Mouse (Mus musculus): ENCODE results near the gene Ahctf1.

DNA sequence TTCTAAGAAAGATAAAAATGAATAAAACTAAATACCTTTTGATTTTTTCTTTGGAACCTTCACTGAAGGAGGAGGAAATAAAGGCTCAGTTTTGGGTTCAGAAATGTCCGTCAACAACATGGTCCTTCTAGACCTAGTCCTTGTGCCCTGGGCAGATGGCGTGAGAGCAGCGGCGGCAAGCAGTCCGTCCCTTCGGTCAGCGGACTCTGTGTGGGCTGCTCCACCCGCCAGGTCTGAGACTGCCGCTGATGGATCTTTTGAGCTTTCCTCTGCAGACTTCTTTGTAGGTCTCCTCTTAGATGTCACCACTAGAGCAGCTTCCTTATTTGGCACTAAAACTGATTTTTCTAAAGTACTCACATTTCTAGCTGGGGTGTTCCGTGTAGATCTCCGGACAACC, 51.2 kb downstream of the Ahctf1 start:
- no peak for TF ChIP-seq POLR2AphosphoS5 (IDR thresholded peaks at IDR 0.05; ENCODE audit: insufficient replicate concordance, low read depth, low read length)
- no peak for TF ChIP-seq CTCF (IDR thresholded peaks at IDR 0.05; ENCODE audit: low read depth, low read length)
- no peak for TF ChIP-seq GATA2 (IDR thresholded peaks at IDR 0.05; ENCODE audit: borderline replicate concordance, low read depth, low read length)
- no peak for TF ChIP-seq TAL1 (conservative IDR thresholded peaks at IDR 0.05; ENCODE audit: low read depth, low read length)
- no peak for TF ChIP-seq GATA1 (IDR thresholded peaks at IDR 0.05; ENCODE audit: borderline replicate concordance, low read length)
